Mouse (Mus musculus): Measurements from ENCODE around the gene Nsmf.

The Nsmf gene

GRCm38 (mm10) chr2:25054221-25055067, at the start of gene Nsmf:
Nsmf (plus strand) TSS chr2:25054355.
- DNase-seq = peak; percentile 86 to 90

GRCm38 (mm10) chr2:25006767-25007166, 47.4 kb upstream of the Nsmf start:
- no peak for DNase-seq

- DNase-seq = no peak
These were observed 45.9 kb upstream of the Nsmf start for GRCm38 (mm10) chr2:25008250-25008649.

GRCm38 (mm10) chr2:25022678-25023077, 31.5 kb upstream of the Nsmf start:
- no peak for DNase-seq

GRCm38 (mm10) chr2:25025109-25025508, 29.0 kb upstream of the Nsmf start:
- no peak for DNase-seq

- no peak for DNase-seq
These were observed 19.2 kb upstream of the Nsmf start for GRCm38 (mm10) chr2:25034994-25035393.

GRCm38 (mm10) chr2:25040089-25040488, 14.1 kb upstream of the Nsmf start:
- no peak for DNase-seq

- peak; percentile 89 to 91 for DNase-seq
These were observed 3.2 kb upstream of the Nsmf start for GRCm38 (mm10) chr2:25050921-25051320.

- DNase-seq = peak in 1 of 2 experiments; percentile 39
These were observed 2.7 kb upstream of the Nsmf start for GRCm38 (mm10) chr2:25051450-25051849.

GRCm38 (mm10) chr2:25053101-25053500, 1.1 kb upstream of the Nsmf start:
- DNase-seq = no peak

GRCm38 (mm10) chr2:25055068-25055405, 882 bp downstream of the Nsmf start:
- peak; percentile 86 to 88 for DNase-seq

GRCm38 (mm10) chr2:25055409-25056155, 1.4 kb downstream of the Nsmf start:
- peak; percentile 60 to 74 for DNase-seq

- DNase-seq = peak; percentile 68 to 69
These were observed 4.8 kb downstream of the Nsmf start for GRCm38 (mm10) chr2:25058926-25059325.

- no peak for DNase-seq
These were observed 9.4 kb downstream of the Nsmf start for GRCm38 (mm10) chr2:25063523-25063922.

- DNase-seq = no peak
These were observed 10.1 kb downstream of the Nsmf start for GRCm38 (mm10) chr2:25064285-25064684.

- DNase-seq = no peak
These were observed 11.4 kb downstream of the Nsmf start for GRCm38 (mm10) chr2:25065537-25065936.

GRCm38 (mm10) chr2:25066552-25066951, 12.4 kb downstream of the Nsmf start:
- no peak for DNase-seq

GRCm38 (mm10) chr2:25069537-25069936, 15.4 kb downstream of the Nsmf start:
- no peak for DNase-seq

- no peak for DNase-seq
These were observed 18.2 kb downstream of the Nsmf start for GRCm38 (mm10) chr2:25072398-25072797.

GRCm38 (mm10) chr2:25075506-25075905, 21.4 kb downstream of the Nsmf start:
- DNase-seq = no peak

GRCm38 (mm10) chr2:25078967-25079366, 24.8 kb downstream of the Nsmf start:
- DNase-seq = no peak

- no peak for DNase-seq
These were observed 25.9 kb downstream of the Nsmf start, which contains the start of gene Entpd8 for GRCm38 (mm10) chr2:25080076-25080475. Entpd8 (plus strand) TSS chr2:25080304.

- no peak for DNase-seq
These were observed 29.5 kb downstream of the Nsmf start for GRCm38 (mm10) chr2:25083697-25084096.

GRCm38 (mm10) chr2:25085571-25085970, 31.4 kb downstream of the Nsmf start:
- peak; percentile 64 to 71 for DNase-seq
